Mouse (Mus musculus) liver, adult 2 months (tissue): Measurements from ENCODE around the gene Castor1.

Experiments
- CTCF ChIP-seq: fragments of 200-500 bp; IDR thresholded peaks from 2 replicates; pipeline ENCODE4 v1.5.1; 2011; ENCODE audit warnings: low read depth, low read length, control low read depth
- POLR2A ChIP-seq: fragments of 200-500 bp; IDR thresholded peaks from 2 replicates; pipeline ENCODE4 v1.6.1; 2011; ENCODE audit warnings: low read length, control low read depth; ENCODE audit not compliant: insufficient read depth; ENCODE audit errors: extremely low read depth

- TF ChIP-seq CTCF (peak; percentile 94), POLR2A (no peak)
Observed at GRCm38 (mm10) chr11:4220443-4221400, 2.7 kb downstream of the Castor1 start.
